Mouse (Mus musculus) testis, postnatal 14 days (tissue): ENCODE measurements at regions not wholly inside any gene's neighbourhood (a gene's known extent, or its start where the extent isn't known, plus 50 kb on each side); places are given as distances from the start of the nearest gene placed in this dataset.

ENCODE experiments used
- DNase-seq: peaks from one replicate; pipeline ENCODE4 v3.0.0; 2021; ENCODE audit warnings: low spot score

- no peak for DNase-seq
These were observed 362.3 kb upstream of the Fam92a start for GRCm38 (mm10) chr4:12534151-12534550.

- DNase-seq: no peak
These were observed 361.1 kb upstream of the Fam92a start for GRCm38 (mm10) chr4:12532961-12533360.

- no peak for DNase-seq
These were observed 350.5 kb upstream of the Fam92a start for GRCm38 (mm10) chr4:12522358-12522757.

- no peak for DNase-seq
These were observed 349.4 kb upstream of the Fam92a start for GRCm38 (mm10) chr4:12521246-12521645.

- no peak for DNase-seq
These were observed 344.7 kb upstream of the Fam92a start for GRCm38 (mm10) chr4:12516497-12516896.

- DNase-seq: no peak
These were observed 340.0 kb upstream of the Fam92a start for GRCm38 (mm10) chr4:12511656-12512385.

- no peak for DNase-seq
These were observed 335.2 kb upstream of the Fam92a start for GRCm38 (mm10) chr4:12506851-12507551.

- DNase-seq: no peak
These were observed 329.3 kb upstream of the Fam92a start for GRCm38 (mm10) chr4:12501086-12501485.

GRCm38 (mm10) chr4:12498426-12498825 lies 326.6 kb upstream of the Fam92a start:
- no peak for DNase-seq

GRCm38 (mm10) chr4:12492468-12492867 lies 320.7 kb upstream of the Fam92a start:
- no peak for DNase-seq

GRCm38 (mm10) chr4:12491306-12491705 lies 319.5 kb upstream of the Fam92a start:
- no peak for DNase-seq

- DNase-seq: no peak
These were observed 318.3 kb upstream of the Fam92a start for GRCm38 (mm10) chr4:12490066-12490465.

- no peak for DNase-seq
These were observed 317.5 kb upstream of the Fam92a start for GRCm38 (mm10) chr4:12489358-12489757.

- DNase-seq: no peak
These were observed 309.7 kb upstream of the Fam92a start for GRCm38 (mm10) chr4:12481481-12481880.

- no peak for DNase-seq
These were observed 304.9 kb upstream of the Fam92a start for GRCm38 (mm10) chr4:12476717-12477116.

GRCm38 (mm10) chr4:12474981-12475568 lies 303.3 kb upstream of the Fam92a start:
- no peak for DNase-seq

- DNase-seq: no peak
These were observed 302.6 kb upstream of the Fam92a start for GRCm38 (mm10) chr4:12474421-12474820.

- no peak for DNase-seq
These were observed 289.9 kb upstream of the Fam92a start for GRCm38 (mm10) chr4:12461701-12462100.

- no peak for DNase-seq
These were observed 289.4 kb upstream of the Fam92a start for GRCm38 (mm10) chr4:12461251-12461650.

- DNase-seq: no peak
These were observed 286.3 kb upstream of the Fam92a start for GRCm38 (mm10) chr4:12457978-12458597.

GRCm38 (mm10) chr4:12452086-12452485 lies 280.3 kb upstream of the Fam92a start:
- no peak for DNase-seq

GRCm38 (mm10) chr4:12425507-12425906 lies 253.7 kb upstream of the Fam92a start:
- no peak for DNase-seq
